Mouse (Mus musculus) MEL (cell line): ENCODE data around the gene Dhrs7b. TPM values are rescaled to one million over a fixed set of nuclear protein-coding genes. Genes with fewer than 3 reads are reported as not detected.
A peak's percentile ranks its signal among the peaks of the same experiment; 100 is the strongest.

Experiments used
- DNase-seq: peaks from one replicate; pipeline ENCODE4 v3.0.0; 2011; ENCODE audit warnings: low read depth, low spot score
- H3K27ac ChIP-seq: 2 replicates; pipeline ENCODE4 v1.5.1; 2012; ENCODE audit warnings: low read depth, mild to moderate bottlenecking, control low read depth, low read length, moderate library complexity; ENCODE audit not compliant: control insufficient read depth
- H3K27me3 ChIP-seq, 2 experiments: fragments of 150-350 bp in 1 of 2; sonication (generic) in 1 of 2; 2 replicates each; pipeline ENCODE4 v1.6.1; 2012; ENCODE audit warnings: low read length in 2 of 2, mild to moderate bottlenecking in 2 of 2, improper control_type of control experiment in 1 of 2, moderate library complexity in 1 of 2; ENCODE audit not compliant: insufficient read depth in 2 of 2, control insufficient read depth in 1 of 2
- H3K36me3 ChIP-seq, 2 experiments: 2 replicates each; pipeline ENCODE4 v1.6.1; 2012 to 2014; ENCODE audit warnings: low read length in 2 of 2, improper control_type of control experiment in 1 of 2, inconsistent platforms in 1 of 2, mild to moderate bottlenecking in 1 of 2; ENCODE audit not compliant: insufficient read depth in 2 of 2, control insufficient read depth in 1 of 2
- H3K4me1 ChIP-seq, 2 experiments: fragments of 150-350 bp in 1 of 2; sonication (generic) in 1 of 2; 2 replicates each; pipeline ENCODE4 v1.6.1; 2012; ENCODE audit warnings: low read length in 2 of 2, improper control_type of control experiment in 1 of 2, mild to moderate bottlenecking in 1 of 2; ENCODE audit not compliant: insufficient read depth in 2 of 2, control insufficient read depth in 1 of 2
- H3K4me3 ChIP-seq, 2 experiments: fragments of 150-350 bp in 1 of 2; sonication (generic) in 1 of 2; 2 replicates each; pipeline ENCODE4 v1.5.1; 2012; ENCODE audit warnings: low read depth in 2 of 2, low read length in 2 of 2, mild to moderate bottlenecking in 2 of 2, moderate library complexity in 2 of 2, control low read depth in 1 of 2, improper control_type of control experiment in 1 of 2; ENCODE audit not compliant: control insufficient read depth in 1 of 2, insufficient read depth in 1 of 2
- H3K79me2 ChIP-seq: 2 replicates; pipeline ENCODE4 v1.6.1; 2012; ENCODE audit warnings: mild to moderate bottlenecking, low read length, moderate library complexity; ENCODE audit not compliant: control insufficient read depth, poor library complexity, insufficient read depth
- H3K9ac ChIP-seq: 2 replicates; pipeline ENCODE4 v1.6.1; 2012; ENCODE audit warnings: low read depth, mild to moderate bottlenecking, control low read depth, low read length, moderate library complexity; ENCODE audit not compliant: control insufficient read depth, poor library complexity, severe bottlenecking
- H3K9me3 ChIP-seq: fragments of 150-350 bp; sonication (generic); replicated peaks from 2 replicates; pipeline ENCODE4 v1.6.1; 2012; ENCODE audit warnings: mild to moderate bottlenecking, low read length, improper control_type of control experiment, moderate library complexity; ENCODE audit not compliant: insufficient read depth
- CHD1 ChIP-seq: IDR thresholded peaks from 2 replicates; pipeline ENCODE4 v1.6.1; 2012; ENCODE audit warnings: low read depth, mild to moderate bottlenecking, inconsistent platforms, low read length, improper control_type of control experiment
- CTCF ChIP-seq, 3 experiments: IDR thresholded peaks in 2 of 3; conservative IDR thresholded peaks in 1 of 3; 2 replicates each; pipeline ENCODE4 v1.5.1; 2011 to 2012; ENCODE audit warnings: low read length in 3 of 3, low read depth in 2 of 3, mild to moderate bottlenecking in 2 of 3, improper control_type of control experiment in 1 of 3, inconsistent platforms in 1 of 3, mixed read lengths in 1 of 3, moderate library complexity in 1 of 3; ENCODE audit not compliant: control insufficient read depth in 1 of 3, insufficient read depth in 1 of 3, poor library complexity in 1 of 3, severe bottlenecking in 1 of 3
- E2F4 ChIP-seq: IDR thresholded peaks from 2 replicates; pipeline ENCODE4 v1.6.1; 2011; ENCODE audit warnings: low read depth, low read length, improper control_type of control experiment, borderline replicate concordance
- EP300 ChIP-seq, 2 experiments: IDR thresholded peaks; 2 replicates each; pipeline ENCODE4 v1.6.1; 2011; ENCODE audit warnings: improper control_type of control experiment in 2 of 2, low read length in 2 of 2, low read depth in 1 of 2, mild to moderate bottlenecking in 1 of 2
- GABPA ChIP-seq: IDR thresholded peaks from 2 replicates; pipeline ENCODE4 v1.6.1; 2012; ENCODE audit warnings: low read depth, mild to moderate bottlenecking, inconsistent platforms, low read length, improper control_type of control experiment, moderate library complexity
- HCFC1 ChIP-seq: IDR thresholded peaks from 2 replicates; pipeline ENCODE4 v1.6.1; 2012; ENCODE audit warnings: low read depth, mild to moderate bottlenecking, inconsistent platforms, low read length, improper control_type of control experiment, moderate library complexity
- MAX ChIP-seq: IDR thresholded peaks from 2 replicates; pipeline ENCODE4 v1.6.1; 2011; ENCODE audit warnings: low read length, improper control_type of control experiment
- MXI1 ChIP-seq: IDR thresholded peaks from 2 replicates; pipeline ENCODE4 v1.6.1; 2011; ENCODE audit warnings: mild to moderate bottlenecking, low read depth, low read length, improper control_type of control experiment
- MYC ChIP-seq: IDR thresholded peaks from 2 replicates; pipeline ENCODE4 v1.6.1; 2011; ENCODE audit warnings: low read depth, mild to moderate bottlenecking, low read length, improper control_type of control experiment, moderate library complexity
- NELFE ChIP-seq: IDR thresholded peaks from 2 replicates; pipeline ENCODE4 v1.6.1; 2011; ENCODE audit warnings: low read depth, low read length, improper control_type of control experiment
- NRF1 ChIP-seq: IDR thresholded peaks from 2 replicates; pipeline ENCODE4 v1.6.1; 2014; ENCODE audit warnings: low read depth, mild to moderate bottlenecking, inconsistent platforms, low read length, improper control_type of control experiment, moderate library complexity; ENCODE audit not compliant: poor library complexity, insufficient read depth, severe bottlenecking
- POLR2AphosphoS5 ChIP-seq: IDR thresholded peaks from 2 replicates; pipeline ENCODE4 v1.6.1; 2012; ENCODE audit warnings: low read depth, borderline replicate concordance, mild to moderate bottlenecking, inconsistent platforms, low read length, moderate library complexity, mixed read lengths
- RAD21 ChIP-seq: IDR thresholded peaks from 2 replicates; pipeline ENCODE4 v1.6.1; 2011; ENCODE audit warnings: mild to moderate bottlenecking, low read depth, low read length, improper control_type of control experiment
- RCOR1 ChIP-seq: IDR thresholded peaks from 2 replicates; pipeline ENCODE4 v1.6.1; 2012; ENCODE audit warnings: low read depth, mild to moderate bottlenecking, inconsistent platforms, low read length, improper control_type of control experiment
- SIN3A ChIP-seq: IDR thresholded peaks from 2 replicates; pipeline ENCODE4 v1.6.1; 2012; ENCODE audit warnings: low read length, improper control_type of control experiment, inconsistent platforms
- SMC3 ChIP-seq: IDR thresholded peaks from 2 replicates; pipeline ENCODE4 v1.6.1; 2011; ENCODE audit warnings: low read depth, low read length, improper control_type of control experiment
- TBP ChIP-seq: IDR thresholded peaks from 2 replicates; pipeline ENCODE4 v1.8.0; 2011; ENCODE audit warnings: low read depth, low read length, improper control_type of control experiment
- TCF12 ChIP-seq: IDR thresholded peaks from 2 replicates; pipeline ENCODE4 v1.6.1; 2014; ENCODE audit warnings: low read depth, mild to moderate bottlenecking, inconsistent platforms, low read length, improper control_type of control experiment, moderate library complexity
- USF2 ChIP-seq, 2 experiments: IDR thresholded peaks; 2 replicates each; pipeline ENCODE4 v1.6.1; 2011 to 2012; ENCODE audit warnings: improper control_type of control experiment in 2 of 2, low read length in 2 of 2, borderline replicate concordance in 1 of 2, inconsistent platforms in 1 of 2, low read depth in 1 of 2, mild to moderate bottlenecking in 1 of 2; ENCODE audit not compliant: insufficient read depth in 1 of 2
- ZMIZ1 ChIP-seq: IDR thresholded peaks from 2 replicates; pipeline ENCODE4 v1.6.1; 2012; ENCODE audit warnings: low read depth, mild to moderate bottlenecking, inconsistent platforms, low read length, improper control_type of control experiment, moderate library complexity
- ZNF384 ChIP-seq: IDR thresholded peaks from 2 replicates; pipeline ENCODE4 v1.6.1; 2012; ENCODE audit warnings: low read depth, mild to moderate bottlenecking, inconsistent platforms, low read length, improper control_type of control experiment
- polyA plus RNA-seq, 2 experiments: library from polyadenylated mRNA; stranded (reverse) in 1 of 2; unstranded in 1 of 2; fragments of >175 nt in 1 of 2; fragments of >200 nt in 1 of 2; gene quantifications; 2 replicates each; pipeline versions ENCODE4 v1.2.1 to v1.2.4; 2012; ENCODE audit warnings: low replicate concordance in 2 of 2, low read depth in 1 of 2; ENCODE audit not compliant: insufficient read length in 2 of 2, insufficient read depth in 1 of 2, missing spikeins in 1 of 2
- total RNA-seq: library from RNA; depleted of rRNA; stranded (reverse); fragments of 300-350 nt; gene quantifications from 2 replicates; pipeline ENCODE4 v1.2.3, GENCODE M21; 2012

Gene Dhrs7b
- total and polyA plus RNA-seq, 3 experiments: 49.5 to 94.7 (median 81.5) TPM

DNA sequence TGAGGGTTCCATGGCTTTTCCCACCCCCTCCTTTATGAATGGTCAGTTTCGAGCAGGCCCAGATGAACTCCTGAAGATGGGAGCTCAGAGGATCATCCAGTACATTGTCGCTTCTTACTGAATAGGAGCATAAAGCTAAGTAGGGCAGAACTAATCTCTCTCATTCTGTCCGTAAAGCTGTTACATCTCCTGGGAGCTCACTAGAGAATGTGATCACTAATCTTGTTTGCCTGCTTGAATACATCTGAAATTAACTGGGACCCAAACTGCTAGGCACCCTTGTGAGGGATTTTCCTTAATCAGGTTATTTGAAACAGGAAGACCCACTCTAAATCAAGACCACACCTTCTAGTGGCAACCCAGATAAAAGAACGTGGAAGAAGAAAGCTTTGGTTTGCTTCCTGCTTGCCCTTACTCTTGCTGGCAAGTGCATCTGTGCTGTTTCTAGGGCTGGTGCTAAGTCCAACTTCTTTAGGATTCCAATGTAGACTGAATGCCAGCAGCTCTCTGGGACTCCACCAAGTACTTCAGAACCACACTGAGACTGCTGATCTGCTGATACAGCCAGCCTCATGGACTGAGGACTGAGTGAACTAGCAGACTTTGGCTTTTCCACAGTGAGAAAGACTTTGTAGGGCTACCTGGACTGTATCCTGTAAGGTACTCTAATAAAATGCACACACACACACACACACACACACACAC lies 3.0 kb upstream of the Dhrs7b start:
- Histone ChIP-seq H3K27me3 (0 out of 4 replicates have a peak, but pooled peaks cover 0 to 1% of the 10 kb centered on the region in 2 experiments), H3K9me3 (no peaks in the 10 kb centered on the region), H3K27ac (no peak overlapping the region), H3K4me1 (peaks cover 4 to 18% of the 10 kb centered on the region in 2 experiments; a peak in 3 of 4 replicates), H3K36me3 (peaks cover 0 to 14% of the 10 kb centered on the region in 2 experiments; a peak in 2 of 4 replicates), H3K9ac (no peak overlapping the region), H3K79me2 (peaks cover 14% of the 10 kb centered on the region), H3K4me3 (no peak overlapping the region)
- TF ChIP-seq TCF12 (0 out of 2 replicates have a peak, but pooled peaks have one; percentile 11), MAX (no peak), SIN3A (no peak), HCFC1 (no peak), NRF1 (no peak), RAD21 (no peak), E2F4 (no peak), POLR2AphosphoS5 (no peak), GABPA (no peak), CTCF (IDR thresholded peaks at IDR 0.05 in 2 of 3, conservative IDR thresholded peaks at IDR 0.05 in 1 of 3; ENCODE audit: control insufficient read depth in 1 of 3, insufficient read depth in 1 of 3, low read depth in 2 of 3, low read length in 3 of 3, poor library complexity in 1 of 3, severe bottlenecking in 1 of 3) (no peak), ZNF384 (no peak), TBP (no peak), EP300 (IDR thresholded peaks at IDR 0.05; ENCODE audit: low read depth in 1 of 2, low read length in 2 of 2) (peak in 1 of 2 experiments; percentile 30; a peak in 1 of 4 replicates), NELFE (no peak), RCOR1 (peak; percentile 85), USF2 (IDR thresholded peaks at IDR 0.05; ENCODE audit: borderline replicate concordance in 1 of 2, insufficient read depth in 1 of 2, low read depth in 1 of 2, low read length in 2 of 2) (no peak), CHD1 (no peak), MYC (no peak), MXI1 (no peak), ZMIZ1 (no peak), SMC3 (no peak)
- peak; percentile 48 for DNase-seq
